Mouse (Mus musculus) neural tube, embryonic 13.5 days (tissue): ENCODE results near the gene Tspan3. TPM values are rescaled to one million over a fixed set of nuclear protein-coding genes. Genes with fewer than 3 reads are reported as not detected.

Experiments used
- ATAC-seq: fragments of 200-750 bp; cut with Nextera tagmentation; 2 replicates; pipeline ENCODE4 v1.8.0; 2017; ENCODE audit warnings: low read depth, mild to moderate bottlenecking, moderate TSS enrichment, moderate library complexity
- H3K27ac ChIP-seq: fragments of 300-500 bp; sonication (generic); replicated peaks from 2 replicates; pipeline ENCODE4 v1.5.1; 2015; ENCODE audit warnings: moderate library complexity, mild to moderate bottlenecking, inconsistent platforms
- H3K27me3 ChIP-seq: fragments of 300-500 bp; sonication (generic); 2 replicates; pipeline ENCODE4 v1.6.1; 2015; ENCODE audit warnings: mild to moderate bottlenecking, inconsistent platforms
- H3K36me3 ChIP-seq: fragments of 300-500 bp; sonication (generic); 2 replicates; pipeline ENCODE4 v1.6.1; 2015; ENCODE audit warnings: mild to moderate bottlenecking, inconsistent platforms
- H3K4me1 ChIP-seq: fragments of 300-500 bp; sonication (generic); replicated peaks from 2 replicates; pipeline ENCODE4 v1.6.1; 2015; ENCODE audit warnings: inconsistent platforms
- H3K4me2 ChIP-seq: fragments of 300-500 bp; sonication (generic); 2 replicates; pipeline ENCODE4 v1.6.1; 2015; ENCODE audit warnings: inconsistent platforms, mild to moderate bottlenecking, moderate library complexity
- H3K4me3 ChIP-seq: fragments of 300-500 bp; sonication (generic); 2 replicates; pipeline ENCODE4 v1.5.1; 2015; ENCODE audit warnings: mild to moderate bottlenecking, inconsistent platforms
- H3K9ac ChIP-seq: fragments of 300-500 bp; sonication (generic); 2 replicates; pipeline ENCODE4 v1.6.1; 2015; ENCODE audit warnings: moderate library complexity, mild to moderate bottlenecking, inconsistent platforms
- H3K9me3 ChIP-seq: fragments of 300-500 bp; sonication (generic); 2 replicates; pipeline ENCODE4 v1.6.1; 2016; ENCODE audit warnings: inconsistent platforms
- WGBS: fragments of 180-500 bp; shearing (Covaris S2); methylation state at CpG from one replicate; pipeline ENCODE4 v1.1.7; 2015; 5-methylcytosine and 5-hydroxymethylcytosine counted together
- polyA plus RNA-seq: library from polyadenylated mRNA; unstranded; fragments of >200 nt; fragmentation: Nextera tagmentation; extraction: Ambion mirVana; gene quantifications from 2 replicates; pipeline ENCODE4 v1.2.1, GENCODE M21; 2015

The Tspan3 gene
- polyA plus RNA-seq, 1 experiment from 2014 or later: 602 TPM

DNA sequence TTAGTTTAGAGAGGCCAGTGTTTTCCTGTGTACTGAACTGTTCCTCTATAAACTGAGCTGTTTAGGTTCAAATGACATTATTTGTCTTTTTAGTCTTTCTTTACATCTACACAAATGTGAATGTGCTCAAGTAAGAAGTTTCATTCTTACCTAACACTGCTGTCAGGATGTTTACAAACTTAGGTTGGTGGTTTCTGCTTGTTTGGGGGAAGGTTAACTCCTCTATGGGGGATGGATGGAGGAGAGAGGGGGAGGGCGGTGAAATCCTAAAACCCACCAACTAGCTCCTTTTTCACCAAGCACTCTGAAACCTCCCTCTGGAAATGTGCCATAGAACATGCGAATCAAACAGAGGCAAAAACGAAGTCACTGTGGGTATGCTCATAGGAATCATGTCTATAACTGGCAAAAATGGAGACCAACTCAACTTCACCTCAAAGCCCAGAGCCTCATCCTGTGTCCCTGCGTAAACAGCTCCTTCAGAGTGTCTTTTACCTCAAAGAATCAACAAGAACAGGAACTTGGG is 12.7 kb downstream of the Tspan3 start:
- H3K4me3 ChIP-seq: no peak overlapping the region
- peaks cover 46% of the 10 kb centered on the region for H3K4me1 ChIP-seq
- H3K27me3 ChIP-seq: no peaks in the 10 kb centered on the region
- no peak overlapping the region for H3K9ac ChIP-seq
- no peak overlapping the region for H3K4me2 ChIP-seq
- no peaks in the 10 kb centered on the region for H3K9me3 ChIP-seq
- no peak for ATAC-seq
- 81% methylated on average over 4 of the region's 4 CpGs for WGBS
- H3K36me3 ChIP-seq: peaks cover 4% of the 10 kb centered on the region
- H3K27ac ChIP-seq: 0 out of 2 replicates have a peak overlapping the region, but pooled peaks have one; percentile 46

DNA sequence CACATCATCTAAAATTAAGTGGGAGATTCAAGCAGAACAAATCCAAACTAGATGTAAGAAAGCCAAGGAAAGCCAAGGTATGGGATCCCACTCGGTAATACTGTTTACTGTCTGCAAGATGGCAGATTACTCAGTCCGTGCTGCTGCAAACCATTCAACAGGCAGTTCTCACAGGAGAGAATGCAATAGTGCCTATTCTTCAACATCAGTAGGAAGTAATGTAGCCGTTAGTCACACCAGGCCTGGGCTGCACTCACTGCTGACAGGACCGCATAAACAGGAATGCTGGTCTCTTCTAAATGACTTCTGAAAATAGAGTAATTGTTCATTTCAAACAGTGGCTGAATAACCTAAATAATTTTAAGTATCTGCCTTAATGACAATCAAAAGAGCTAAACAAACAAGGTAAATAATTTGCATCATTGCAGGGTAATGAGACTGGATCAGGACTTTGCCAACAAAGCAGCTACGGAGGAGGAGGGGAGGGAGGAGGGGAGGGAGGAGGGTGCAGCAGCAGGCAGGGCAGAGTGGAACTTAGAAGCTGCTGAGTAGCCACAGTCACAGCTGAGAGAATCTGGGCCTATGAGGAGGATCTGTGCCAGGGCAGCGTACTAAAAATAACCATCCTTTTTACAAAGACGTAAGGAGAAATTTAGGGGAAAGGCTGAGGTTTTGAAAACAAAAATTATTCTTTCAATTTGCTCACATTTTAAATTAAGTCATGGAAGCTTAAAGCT is 13.4 kb downstream of the Tspan3 start:
- no peak overlapping the region for H3K9ac ChIP-seq
- H3K27ac ChIP-seq: 0 out of 2 replicates have a peak overlapping the region, but pooled peaks have one; percentile 46
- H3K4me2 ChIP-seq: no peak overlapping the region
- H3K9me3 ChIP-seq: no peaks in the 10 kb centered on the region
- WGBS: 37% methylated on average over 7 of the region's 7 CpGs
- peaks cover 41% of the 10 kb centered on the region for H3K4me1 ChIP-seq
- ATAC-seq: peak; percentile 63; the same call in 1 of the 2 replicates
- no peak overlapping the region for H3K4me3 ChIP-seq
- H3K27me3 ChIP-seq: no peaks in the 10 kb centered on the region
- H3K36me3 ChIP-seq: peaks cover 10% of the 10 kb centered on the region

DNA sequence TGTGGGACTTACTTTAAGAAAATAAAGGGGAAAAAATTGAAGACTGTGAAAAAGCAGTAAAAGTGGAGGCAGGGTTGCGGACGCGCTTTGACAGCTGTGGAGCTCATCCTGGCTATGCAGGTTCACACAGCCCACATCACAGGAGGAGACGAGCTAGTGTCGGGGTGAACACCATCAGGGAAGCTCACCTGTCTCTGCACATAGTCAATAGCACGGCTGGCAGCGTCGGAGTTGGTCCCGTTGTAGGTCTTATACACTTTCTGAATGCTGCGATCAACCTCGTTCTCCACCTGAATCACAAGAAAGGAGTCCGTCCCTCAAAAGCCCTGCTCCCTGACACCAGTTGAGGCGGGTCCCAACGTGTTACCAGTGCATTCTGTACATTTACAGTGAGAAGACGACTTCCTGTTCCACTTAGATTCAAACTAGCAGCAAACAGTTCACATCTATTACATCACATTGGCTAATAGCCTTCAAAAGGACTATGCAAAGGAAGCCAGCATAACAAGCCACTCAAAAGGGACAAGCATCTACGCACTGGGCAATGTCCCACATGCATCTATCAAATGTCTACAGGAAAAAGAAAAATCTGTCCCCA is 18.9 kb downstream of the Tspan3 start:
- Histone ChIP-seq H3K36me3 (peaks cover 59% of the 10 kb centered on the region), H3K4me3 (no peak overlapping the region), H3K4me2 (no peak overlapping the region), H3K27me3 (no peaks in the 10 kb centered on the region), H3K27ac (no peak overlapping the region), H3K4me1 (peaks cover 6% of the 10 kb centered on the region), H3K9ac (no peak overlapping the region), H3K9me3 (no peaks in the 10 kb centered on the region)
- WGBS: 94% methylated on average over 16 of the region's 16 CpGs
- ATAC-seq: no peak

DNA sequence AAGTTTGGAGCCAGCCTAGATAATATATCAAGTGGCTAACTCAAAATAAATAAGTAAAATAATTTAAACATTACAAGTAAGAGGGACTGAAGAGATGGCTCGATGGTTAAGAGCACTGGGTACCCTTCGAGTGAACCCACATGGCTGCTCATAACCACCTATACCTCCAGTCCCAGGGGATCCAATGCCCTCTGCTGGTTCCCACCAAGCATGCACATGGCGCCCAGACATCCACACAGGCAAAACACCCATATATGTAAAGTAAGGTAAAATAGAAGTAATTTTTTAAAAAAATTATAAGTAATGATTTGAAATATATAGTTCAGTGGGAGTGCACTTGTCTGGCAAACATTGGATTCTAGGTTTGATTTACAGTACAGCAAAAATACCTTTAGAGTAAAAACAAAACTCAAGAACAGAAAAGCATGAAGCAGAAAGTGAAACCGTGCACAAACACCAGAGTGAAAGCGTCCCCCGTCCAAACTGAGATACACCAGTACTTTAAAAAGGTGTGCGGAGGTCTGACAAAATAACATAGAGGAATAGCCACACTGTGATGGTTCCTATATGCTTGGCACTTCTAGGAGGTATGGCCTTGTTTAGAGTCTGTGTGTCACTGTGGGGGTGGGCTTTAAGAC is 20.8 kb downstream of the Tspan3 start:
- H3K4me3 ChIP-seq: no peak overlapping the region
- no peak for ATAC-seq
- peaks cover 68% of the 10 kb centered on the region for H3K36me3 ChIP-seq
- H3K4me1 ChIP-seq: peaks cover 6% of the 10 kb centered on the region
- WGBS: 92% methylated on average over 7 of the region's 7 CpGs
- no peak overlapping the region for H3K4me2 ChIP-seq
- no peak overlapping the region for H3K27ac ChIP-seq
- no peaks in the 10 kb centered on the region for H3K27me3 ChIP-seq
- H3K9ac ChIP-seq: no peak overlapping the region
- no peaks in the 10 kb centered on the region for H3K9me3 ChIP-seq

DNA sequence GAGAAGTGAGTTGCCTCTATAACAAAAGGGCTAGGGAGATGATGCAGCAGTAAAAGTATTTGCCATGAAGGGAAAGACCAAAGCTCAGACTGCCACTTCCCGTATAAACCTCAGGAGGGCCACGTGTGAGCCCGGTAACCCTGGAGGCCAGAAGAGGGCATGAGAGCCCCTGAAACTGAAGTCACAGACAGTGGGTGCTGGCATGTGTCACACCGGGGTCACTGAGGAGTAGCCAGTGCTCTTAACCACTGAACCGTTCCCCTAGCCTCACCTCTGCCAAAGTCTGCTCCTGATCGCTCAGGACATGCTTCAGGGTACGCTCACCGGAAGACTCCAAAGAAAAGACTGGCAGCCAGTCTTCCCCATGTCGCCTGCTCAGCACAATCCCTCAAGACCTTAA is 23.5 kb downstream of the Tspan3 start:
- ATAC-seq: no peak
- 89% methylated on average over 9 of the region's 9 CpGs for WGBS

DNA sequence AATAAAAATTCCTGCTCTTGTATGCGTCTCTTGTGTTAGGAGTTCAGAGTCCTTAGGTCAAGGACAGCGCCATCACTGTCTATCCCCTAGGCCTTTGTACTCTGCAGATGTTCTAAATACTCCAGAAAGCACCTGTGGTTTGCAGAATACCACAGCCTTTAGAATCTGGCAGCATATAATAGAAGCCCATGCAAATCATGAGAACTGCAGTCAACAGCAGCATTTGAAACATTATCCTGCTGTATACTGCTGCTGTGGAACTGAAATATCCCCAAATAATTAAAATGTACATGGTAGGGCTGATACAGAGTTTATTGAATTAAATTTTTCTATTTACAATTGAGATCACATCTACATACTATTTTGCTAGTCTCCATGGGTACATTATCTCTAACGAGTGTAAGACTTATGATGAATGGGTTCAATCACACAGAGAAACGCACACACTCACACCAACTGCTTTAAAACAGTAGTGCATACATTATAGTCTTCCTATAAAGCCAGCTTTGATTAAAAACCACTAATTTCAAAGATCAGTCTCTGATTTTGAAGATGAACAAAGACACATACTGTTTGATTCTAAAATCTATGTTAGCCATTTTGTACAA is 29.6 kb downstream of the Tspan3 start:
- Histone ChIP-seq H3K4me2 (no peak overlapping the region), H3K27me3 (no peaks in the 10 kb centered on the region), H3K9me3 (no peaks in the 10 kb centered on the region), H3K9ac (no peak overlapping the region), H3K27ac (no peak overlapping the region), H3K4me3 (no peak overlapping the region), H3K36me3 (peaks cover 78% of the 10 kb centered on the region), H3K4me1 (peaks cover 13% of the 10 kb centered on the region; the same call in 1 of the 2 replicates)
- ATAC-seq: peak; percentile 50; the same call in 1 of the 2 replicates
- WGBS: 82% methylated on average over 4 of the region's 4 CpGs

More for the DNA sequence above, 23.5 kb downstream of the Tspan3 start:
- H3K27me3 ChIP-seq: no peaks in the 10 kb centered on the region
- H3K4me2 ChIP-seq: no peak overlapping the region
- H3K4me3 ChIP-seq: no peak overlapping the region
- no peak overlapping the region for H3K27ac ChIP-seq
- no peak overlapping the region for H3K9ac ChIP-seq
- no peaks in the 10 kb centered on the region for H3K9me3 ChIP-seq
- no peaks in the 10 kb centered on the region for H3K4me1 ChIP-seq
- peaks cover 75% of the 10 kb centered on the region for H3K36me3 ChIP-seq

DNA sequence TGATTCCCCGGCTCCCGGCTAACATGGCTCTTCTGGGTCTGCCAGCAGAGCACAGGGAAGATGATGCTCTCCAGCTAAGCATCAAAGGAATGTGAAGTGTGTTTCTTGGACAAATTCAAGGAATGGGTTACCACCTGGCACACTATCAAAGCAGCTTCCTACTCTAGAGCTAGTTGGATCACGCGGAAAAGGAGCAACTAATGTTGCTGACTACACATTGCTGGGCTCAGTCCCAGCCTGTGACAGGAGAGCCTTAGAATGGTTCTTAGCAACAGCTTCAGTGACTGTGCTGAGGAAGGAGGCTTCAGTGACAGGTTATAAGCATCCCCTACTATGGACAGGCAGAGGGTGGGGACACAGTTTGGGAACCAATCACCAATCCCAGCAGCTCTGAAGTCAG is 30.7 kb downstream of the Tspan3 start:
- Histone ChIP-seq H3K4me1 (peaks cover 13% of the 10 kb centered on the region; the same call in 1 of the 2 replicates), H3K4me2 (no peak overlapping the region), H3K9ac (no peak overlapping the region), H3K27me3 (no peaks in the 10 kb centered on the region), H3K4me3 (no peak overlapping the region), H3K9me3 (no peaks in the 10 kb centered on the region), H3K27ac (no peak overlapping the region), H3K36me3 (peaks cover 83% of the 10 kb centered on the region)
- WGBS: 84% methylated on average over 4 of the region's 4 CpGs
- no peak for ATAC-seq

DNA sequence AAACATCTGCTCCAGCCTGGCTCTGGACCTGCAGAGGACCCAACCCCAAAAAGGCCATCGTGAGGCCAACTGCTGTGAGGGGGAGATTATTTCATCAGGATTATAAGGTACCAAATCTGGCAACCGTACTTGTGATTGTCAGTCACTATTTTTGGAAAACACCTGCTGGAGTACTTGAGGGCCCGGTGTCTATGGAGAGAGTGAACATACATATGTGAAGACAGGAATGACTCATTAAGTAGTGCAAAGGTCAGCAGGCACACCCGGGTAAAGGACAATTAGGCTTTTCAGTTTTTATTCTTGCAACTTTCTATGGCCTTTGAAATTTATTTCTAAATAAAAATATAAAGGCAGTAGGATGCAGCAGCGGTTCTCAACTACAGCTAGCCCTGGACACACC is 31.3 kb downstream of the Tspan3 start:
- WGBS: 89% methylated on average over 5 of the region's 5 CpGs
- Histone ChIP-seq H3K36me3 (peaks cover 88% of the 10 kb centered on the region), H3K9me3 (no peaks in the 10 kb centered on the region), H3K27me3 (no peaks in the 10 kb centered on the region), H3K9ac (no peak overlapping the region), H3K27ac (no peak overlapping the region), H3K4me1 (peaks cover 13% of the 10 kb centered on the region; the same call in 1 of the 2 replicates), H3K4me2 (no peak overlapping the region), H3K4me3 (no peak overlapping the region)
- ATAC-seq: no peak

DNA sequence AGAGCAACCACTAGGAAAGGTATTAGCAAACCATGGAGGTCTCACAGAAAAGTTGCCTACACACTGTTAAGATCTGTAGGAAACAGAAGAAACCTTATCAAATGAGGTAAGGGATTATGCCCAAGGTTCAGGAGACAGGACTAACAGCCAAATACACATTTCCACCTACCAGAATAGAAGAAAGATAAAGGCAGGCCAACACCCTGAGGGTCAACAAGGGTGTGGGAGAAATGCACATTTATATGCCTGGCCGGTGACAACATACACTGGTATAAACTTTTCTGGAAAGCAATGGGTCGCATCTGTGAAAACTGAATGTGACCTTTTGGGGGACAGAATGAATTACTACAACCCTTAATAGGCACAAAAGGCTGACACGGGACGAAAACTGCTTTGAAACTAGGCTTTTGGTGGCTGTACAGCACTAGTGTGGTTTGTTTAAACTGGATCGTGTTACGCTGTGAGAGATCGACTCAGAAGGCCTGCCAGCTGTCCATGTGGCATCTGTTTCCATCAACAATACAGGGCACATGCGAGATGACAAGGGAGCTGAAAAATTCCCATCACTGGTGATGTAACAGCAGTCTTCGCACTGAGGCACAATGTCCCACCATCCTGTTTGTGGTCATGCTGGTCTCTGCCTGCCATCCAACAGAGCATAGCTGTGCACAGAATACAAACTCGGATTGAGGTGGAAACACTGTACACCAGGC is 33.3 kb downstream of the Tspan3 start:
- no peak for ATAC-seq
- no peak overlapping the region for H3K4me2 ChIP-seq
- H3K9ac ChIP-seq: no peak overlapping the region
- no peaks in the 10 kb centered on the region for H3K27me3 ChIP-seq
- peaks cover 93% of the 10 kb centered on the region for H3K36me3 ChIP-seq
- no peak overlapping the region for H3K4me3 ChIP-seq
- H3K9me3 ChIP-seq: no peaks in the 10 kb centered on the region
- H3K4me1 ChIP-seq: peaks cover 13% of the 10 kb centered on the region; the same call in 1 of the 2 replicates
- 60% methylated on average over 10 of the region's 10 CpGs for WGBS
- no peak overlapping the region for H3K27ac ChIP-seq

DNA sequence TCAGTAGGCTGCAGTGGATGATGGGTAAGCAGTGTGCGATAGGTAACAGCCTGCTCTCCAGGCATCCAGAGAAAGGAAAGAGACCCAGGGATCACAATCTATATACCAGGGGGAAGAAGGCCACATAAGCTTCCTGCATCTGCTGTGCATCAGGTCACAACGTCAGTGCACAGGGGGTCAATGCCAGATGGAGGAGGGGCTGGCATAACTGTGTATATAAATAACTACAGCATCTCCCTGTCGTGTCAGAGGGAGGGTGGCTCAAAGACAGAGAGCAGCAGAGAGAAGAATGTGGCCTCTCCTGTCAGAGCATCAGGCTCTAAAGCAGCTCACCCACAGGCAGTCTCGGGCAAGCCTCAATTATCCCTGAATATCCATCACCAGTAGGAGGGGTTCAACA is 34.7 kb downstream of the Tspan3 start:
- 54% methylated on average over 4 of the region's 4 CpGs for WGBS
- no peak for ATAC-seq

DNA sequence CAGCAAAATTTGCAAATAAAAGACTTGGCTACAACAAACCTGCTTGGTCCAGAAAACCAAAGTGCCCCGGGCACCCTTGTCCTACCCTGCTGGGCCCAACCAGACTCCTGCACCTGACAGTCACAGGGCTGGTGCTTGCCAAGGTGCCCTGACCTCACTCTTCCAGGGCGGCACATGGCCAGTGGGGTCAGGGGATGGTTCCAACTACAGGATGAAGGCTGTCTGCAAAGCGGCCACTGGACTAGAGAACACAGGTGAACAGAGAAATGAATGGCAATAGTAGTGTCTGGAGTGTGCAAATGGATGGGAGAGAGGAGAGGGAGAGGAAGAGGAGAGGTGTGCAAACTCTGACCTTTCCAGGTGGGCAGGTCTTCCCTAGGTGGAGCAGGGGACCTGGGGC is 35.3 kb downstream of the Tspan3 start:
- H3K9me3 ChIP-seq: no peaks in the 10 kb centered on the region
- H3K36me3 ChIP-seq: peaks cover 74% of the 10 kb centered on the region
- ATAC-seq: no peak
- H3K9ac ChIP-seq: no peak overlapping the region
- peaks cover 7% of the 10 kb centered on the region; the same call in 1 of the 2 replicates for H3K4me1 ChIP-seq
- no peak overlapping the region for H3K4me3 ChIP-seq
- H3K27ac ChIP-seq: no peak overlapping the region
- H3K4me2 ChIP-seq: no peak overlapping the region
- WGBS: 93% methylated on average over 3 of the region's 3 CpGs
- H3K27me3 ChIP-seq: no peaks in the 10 kb centered on the region

More for the DNA sequence above, 34.7 kb downstream of the Tspan3 start:
- Histone ChIP-seq H3K36me3 (peaks cover 80% of the 10 kb centered on the region), H3K4me1 (peaks cover 13% of the 10 kb centered on the region; the same call in 1 of the 2 replicates), H3K9me3 (no peaks in the 10 kb centered on the region), H3K4me2 (no peak overlapping the region), H3K27ac (no peak overlapping the region), H3K4me3 (no peak overlapping the region), H3K9ac (no peak overlapping the region), H3K27me3 (no peaks in the 10 kb centered on the region)
